Mouse (Mus musculus): Measurements from ENCODE around the gene Snrnp27.

DNA sequence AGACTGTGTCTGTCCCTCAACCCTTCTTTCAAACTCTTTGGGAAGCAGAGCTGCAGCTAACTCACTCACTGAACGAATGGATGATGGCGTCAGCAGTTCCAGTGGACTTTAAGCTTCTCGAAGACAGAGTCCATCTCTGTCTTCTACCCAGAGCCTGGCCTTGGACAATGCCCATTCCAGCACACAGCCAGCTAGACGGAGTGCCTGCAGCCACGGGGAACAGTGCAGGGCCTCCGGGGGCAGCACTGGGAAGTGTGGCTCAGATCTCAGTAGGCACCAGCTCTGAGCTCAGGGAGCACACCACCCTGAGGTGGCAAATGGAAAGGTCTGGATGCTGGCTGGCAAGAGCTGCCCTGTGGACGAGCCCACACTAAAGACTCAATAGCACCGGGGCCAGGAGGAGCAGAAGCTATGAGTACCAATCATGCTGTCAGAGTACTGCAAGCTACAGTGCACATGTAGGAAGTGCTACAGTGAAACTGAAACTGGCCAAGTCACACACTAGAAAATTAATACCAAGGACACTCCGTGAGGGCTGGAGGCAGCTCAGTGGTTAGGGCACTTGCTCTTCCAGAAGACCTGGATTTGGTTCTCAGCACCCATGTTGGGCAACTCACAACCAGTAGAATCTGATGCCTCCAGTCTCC is 29.9 kb downstream of the Snrnp27 start:
- TF ChIP-seq CTCF (IDR thresholded peaks at IDR 0.05; ENCODE audit: low read depth) (peak; percentile 23; the same call in 1 of the 2 replicates), EP300 (IDR thresholded peaks at IDR 0.05; ENCODE audit: low read depth) (no peak)

All from heart, postnatal 0 days (tissue).